Mouse (Mus musculus) erythroblast, embryonic 14.5 days (primary cell): ENCODE measurements around the gene Nav1.

Experiments
- GATA1 ChIP-seq: IDR thresholded peaks from 2 replicates; pipeline ENCODE4 v1.6.1; 2012; ENCODE audit warnings: low read length, inconsistent platforms, mixed read lengths
- TAL1 ChIP-seq: IDR thresholded peaks from 3 replicates; pipeline ENCODE4 v1.6.1; 2012; ENCODE audit warnings: low read length, inconsistent platforms, mixed read lengths

GRCm38 (mm10) chr1:135498455-135499358 is 108.4 kb downstream of the Nav1 start:
- TF ChIP-seq GATA1 = no peak
- TF ChIP-seq TAL1 = no peak
